Mouse (Mus musculus): ENCODE data around the gene Myod1. TPM values are rescaled to one million over a fixed set of nuclear protein-coding genes. Genes with fewer than 3 reads are reported as not detected.

The Myod1 gene
- total RNA-seq, 2 experiments from 2014 or later = not detected

DNA sequence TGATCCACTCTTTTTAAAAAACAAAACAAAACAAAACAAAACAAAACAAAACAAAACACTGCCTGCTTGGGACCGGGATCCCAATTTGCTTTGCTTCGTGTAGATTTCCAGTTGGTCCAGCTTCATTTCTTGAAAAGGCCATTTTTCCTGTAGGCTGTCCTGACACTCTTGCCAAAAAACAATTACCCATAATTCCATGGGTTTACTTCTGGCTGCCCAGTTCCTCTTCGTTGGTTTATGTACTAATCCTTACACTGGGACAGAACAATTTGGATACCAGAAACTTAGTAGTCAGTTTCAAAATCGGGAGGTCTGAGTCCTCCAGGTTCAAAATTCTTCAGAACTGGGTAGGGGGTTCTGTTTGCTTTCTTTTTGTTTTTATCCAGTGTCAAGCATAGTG lies 14.0 kb downstream of the Myod1 start:
- intact Hi-C loops (cut with DNase I) = no loop called here
- DNase-seq = no peak

GRCm38 (mm10) chr7:46391701-46392100 lies 15.4 kb downstream of the Myod1 start:
- no peak for DNase-seq
- intact Hi-C loops (cut with DNase I) = no loop called here

DNA sequence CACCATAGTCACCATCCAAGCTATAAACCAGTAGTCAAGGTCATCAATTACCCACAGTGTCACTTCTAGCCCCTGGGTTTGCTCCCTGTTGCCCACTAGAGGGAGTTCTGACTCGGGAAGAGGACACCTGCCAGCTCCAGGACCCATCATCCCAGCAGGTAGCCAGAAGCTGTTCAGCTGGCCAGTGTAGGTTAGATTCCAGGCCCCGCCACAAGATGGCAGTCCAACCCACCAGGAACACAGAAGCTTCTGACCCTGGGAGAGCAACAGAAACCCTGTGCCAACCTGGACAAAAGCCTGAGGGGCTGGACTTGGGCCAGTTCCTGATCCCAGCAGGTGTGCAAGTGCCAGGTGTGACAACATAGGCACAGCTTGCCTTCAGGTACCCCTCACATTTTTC lies 16.8 kb downstream of the Myod1 start:
- intact Hi-C loops (cut with DNase I) = loop anchor here (1.0 kb wide), 2 partner anchors 176 to 214 kb away; no protein-coding TSS in a partner anchor
- DNase-seq = peak; percentile 73 to 83

DNA sequence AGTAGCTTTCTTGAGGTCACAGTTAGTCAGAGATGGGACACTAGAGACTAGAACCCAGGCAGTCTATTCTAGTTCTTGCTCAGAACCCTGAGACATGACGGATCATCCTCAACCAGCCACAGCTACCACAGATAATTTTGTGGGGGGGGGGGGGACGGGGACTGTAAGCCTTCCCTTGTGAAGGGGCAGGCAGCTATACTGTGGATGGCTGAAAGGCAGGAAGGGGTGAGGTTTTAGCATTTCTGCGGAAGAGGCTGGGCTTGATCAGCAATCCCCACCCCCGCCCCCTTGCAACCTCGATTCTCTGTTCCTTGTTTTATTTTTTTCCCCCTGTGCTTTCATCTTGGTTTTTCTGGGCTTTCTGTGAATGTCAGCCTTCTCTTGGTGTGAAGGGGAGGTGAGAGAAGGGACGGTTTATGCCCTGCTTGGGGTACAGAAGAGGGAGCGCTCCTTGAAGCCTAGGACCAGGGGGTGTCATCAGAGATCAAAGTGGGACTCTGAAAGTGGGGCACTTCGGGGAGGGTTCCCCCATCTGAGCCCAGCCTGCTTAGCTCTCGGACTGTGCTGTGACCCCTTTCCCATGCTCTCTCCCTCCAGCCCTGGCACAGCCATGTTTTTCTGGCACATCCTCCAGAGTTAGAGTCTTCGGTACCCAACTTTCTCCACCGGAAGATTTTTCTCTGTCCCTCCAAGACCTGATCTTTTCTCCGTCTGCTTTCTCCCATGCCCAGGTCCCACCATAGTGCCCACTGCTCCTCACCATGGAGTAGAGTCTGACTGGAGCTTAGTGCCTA lies 17.6 kb downstream of the Myod1 start:
- no peak for DNase-seq
- intact Hi-C loops (cut with DNase I) = loop anchor here (1.0 kb wide), 2 partner anchors 175 to 213 kb away; no protein-coding TSS in a partner anchor

- intact Hi-C loops (cut with DNase I) = no loop called here
- DNase-seq = no peak
Measured at GRCm38 (mm10) chr7:46394933-46395332, 18.7 kb downstream of the Myod1 start.

- intact Hi-C loops (cut with DNase I) = no loop called here
- no peak for DNase-seq
Measured at GRCm38 (mm10) chr7:46395571-46395970, 19.3 kb downstream of the Myod1 start.

GRCm38 (mm10) chr7:46396231-46396927 lies 20.1 kb downstream of the Myod1 start, which contains the start of gene Kcnc1:
Kcnc1 (plus strand) TSS chr7:46396497.
- peak; percentile 82 to 90 for DNase-seq
- intact Hi-C loops (cut with DNase I) = no loop called here

DNA sequence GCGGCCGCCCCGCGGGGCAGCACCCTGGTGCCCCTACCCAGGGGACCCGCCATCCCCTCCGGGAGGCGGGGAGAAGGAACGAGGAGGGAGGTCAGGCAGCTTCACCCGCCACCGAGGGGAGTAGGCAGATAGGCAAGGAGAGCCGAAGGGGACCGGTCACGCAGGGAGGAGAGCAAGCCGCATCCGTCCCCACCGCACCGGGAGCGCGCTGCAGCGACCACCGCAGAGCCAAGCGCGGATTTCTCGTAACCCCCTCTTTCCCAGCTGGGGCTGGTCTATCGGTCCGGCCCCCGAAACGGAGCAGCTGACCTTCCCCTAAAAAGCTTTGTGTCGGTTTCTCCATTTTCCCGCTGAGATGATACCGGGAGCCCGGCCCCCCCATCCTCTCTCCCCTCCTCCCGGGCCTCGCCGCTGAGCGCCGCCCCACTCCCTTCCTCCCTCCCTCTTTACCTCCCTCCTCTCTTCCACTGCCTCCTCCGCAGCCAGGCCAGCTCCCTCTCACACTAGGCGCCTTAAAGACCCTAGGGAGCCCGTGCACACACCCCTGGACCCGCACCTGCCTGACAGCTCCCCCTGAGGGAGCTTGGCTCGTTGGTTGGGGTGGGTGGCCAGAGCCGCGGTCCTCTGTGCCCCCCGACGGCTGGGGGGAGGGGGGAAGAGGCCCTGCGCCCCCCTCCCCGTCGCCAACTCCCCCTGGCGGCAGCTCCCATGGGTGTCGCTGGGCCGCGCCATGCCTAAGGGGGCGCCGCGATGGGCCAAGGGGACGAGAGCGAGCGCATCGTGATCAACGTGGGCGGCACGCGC lies 20.9 kb downstream of the Myod1 start:
- intact Hi-C loops (cut with DNase I) = no loop called here
- no peak for DNase-seq

GRCm38 (mm10) chr7:46397732-46398333 lies 21.6 kb downstream of the Myod1 start:
- no peak for DNase-seq
- intact Hi-C loops (cut with DNase I) = no loop called here

DNA sequence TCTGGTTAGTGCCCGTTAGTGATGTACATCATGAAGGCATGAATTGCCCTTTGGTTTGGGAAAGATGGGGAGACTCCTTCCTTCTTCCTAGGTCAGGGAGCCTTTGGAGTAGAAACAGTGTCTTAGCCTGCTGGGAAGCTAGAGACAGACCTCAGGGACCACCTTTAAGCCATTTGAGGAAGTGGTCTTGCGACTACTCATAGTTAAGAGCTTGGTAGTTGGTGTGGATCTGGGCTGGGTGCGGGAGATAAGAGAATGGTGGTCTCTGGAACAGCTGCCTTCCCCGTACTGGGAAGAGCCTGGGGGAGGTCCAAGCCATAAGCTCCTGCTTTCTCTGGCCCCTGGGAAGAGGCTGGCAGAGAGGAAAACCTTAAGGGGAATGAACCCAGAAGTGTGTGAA lies 22.3 kb downstream of the Myod1 start:
- intact Hi-C loops (cut with DNase I) = no loop called here
- DNase-seq = no peak

DNA sequence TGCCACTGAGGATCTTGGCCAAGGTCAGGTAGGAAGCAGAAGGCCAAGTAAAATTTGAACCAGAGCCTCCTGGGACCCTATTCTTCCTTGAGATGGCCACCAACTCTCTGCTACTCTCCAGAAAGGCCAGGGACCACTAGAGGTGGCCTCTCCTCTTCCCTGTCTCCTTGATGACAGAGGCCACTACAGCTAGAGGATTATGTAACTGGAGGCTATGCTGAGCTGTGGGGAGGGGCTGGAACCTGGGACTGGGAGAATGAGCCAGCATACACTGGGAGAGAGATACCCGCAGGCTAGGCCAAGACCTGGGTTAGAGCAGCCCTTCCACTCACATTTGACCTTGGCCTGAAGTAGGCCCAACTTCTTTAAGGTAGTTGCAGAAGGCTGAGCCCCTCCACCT lies 23.4 kb downstream of the Myod1 start:
- no peak for DNase-seq
- intact Hi-C loops (cut with DNase I) = no loop called here

- intact Hi-C loops (cut with DNase I) = no loop called here
- no peak for DNase-seq
Measured at GRCm38 (mm10) chr7:46400346-46400745, 24.1 kb downstream of the Myod1 start.

DNA sequence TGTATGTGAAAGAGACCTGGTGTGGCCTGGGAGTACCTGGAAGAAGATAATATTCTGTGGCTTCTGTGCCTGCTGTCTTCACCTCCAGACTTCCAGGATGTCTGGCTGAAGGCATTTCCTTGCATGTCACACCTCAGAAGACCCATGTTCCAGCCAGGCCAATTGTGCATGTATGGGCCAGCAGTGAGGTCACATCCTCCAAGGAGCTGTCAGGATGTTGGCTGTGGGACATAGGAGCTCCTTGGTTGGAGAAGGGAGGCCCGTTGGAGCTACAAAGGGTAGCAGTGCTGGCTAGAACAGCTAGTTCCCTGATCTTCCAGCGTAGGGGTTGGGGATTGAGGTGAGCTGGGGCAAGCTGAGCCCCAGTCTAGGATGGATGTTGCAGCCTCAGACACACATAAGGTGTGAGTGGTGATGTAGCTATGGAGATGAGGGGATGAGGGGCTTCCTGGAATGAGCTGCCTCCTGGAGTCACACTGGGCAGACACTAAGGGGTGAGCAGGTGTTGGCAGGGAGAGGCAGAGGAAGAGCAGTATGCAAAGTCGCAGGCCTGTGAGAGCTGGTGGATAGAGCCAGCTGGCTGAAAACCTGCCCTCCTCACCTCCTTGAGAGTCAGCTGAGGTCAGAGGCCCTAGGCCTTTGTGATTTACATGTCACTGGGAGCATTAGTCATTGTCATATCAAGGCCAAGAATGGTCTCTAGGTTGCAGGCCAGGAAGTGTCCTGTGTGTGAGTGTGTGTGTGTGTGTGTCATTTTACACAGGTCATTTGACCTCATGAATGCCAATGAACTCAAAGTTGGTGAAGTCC lies 25.3 kb downstream of the Myod1 start:
- intact Hi-C loops (cut with DNase I) = no loop called here

GRCm38 (mm10) chr7:46403616-46404485 lies 27.6 kb downstream of the Myod1 start:
- intact Hi-C loops (cut with DNase I) = no loop called here
- DNase-seq = no peak

More for the DNA sequence above, 25.3 kb downstream of the Myod1 start:
- DNase-seq = no peak

- DNase-seq = no peak
- intact Hi-C loops (cut with DNase I) = no loop called here
Measured at GRCm38 (mm10) chr7:46404756-46405155, 28.5 kb downstream of the Myod1 start.

- intact Hi-C loops (cut with DNase I) = no loop called here
- no peak for DNase-seq
Measured at GRCm38 (mm10) chr7:46408606-46409005, 32.3 kb downstream of the Myod1 start.

DNA sequence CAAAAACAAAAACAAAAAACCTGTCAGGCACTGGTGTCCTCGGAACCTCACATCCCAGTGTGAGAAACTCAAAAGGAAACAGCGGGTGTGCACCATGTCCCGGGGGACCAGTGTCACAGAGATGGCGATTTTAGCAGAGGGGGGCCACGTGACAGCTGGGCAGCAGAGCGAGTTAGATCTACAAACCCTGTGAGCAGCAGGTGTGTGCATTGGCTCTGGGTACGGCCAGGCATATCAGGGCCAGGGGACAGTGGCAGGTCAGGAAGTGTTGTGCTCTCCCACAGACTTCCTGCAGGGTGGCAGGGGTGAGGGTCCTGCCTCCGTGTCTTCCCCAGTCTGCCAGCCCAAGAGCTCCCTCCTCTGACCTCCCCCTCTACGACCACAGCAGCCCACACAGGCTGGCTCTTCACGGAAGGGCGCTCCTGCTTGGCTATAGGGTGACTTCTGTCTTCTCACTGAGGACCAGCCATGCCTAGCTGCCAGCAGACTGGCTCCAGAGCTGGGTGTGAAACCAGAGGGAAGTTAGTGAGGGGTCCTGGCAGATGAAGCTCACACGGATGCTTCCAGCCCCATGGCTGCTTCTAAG lies 33.0 kb downstream of the Myod1 start:
- intact Hi-C loops (cut with DNase I) = no loop called here
- DNase-seq = no peak

- DNase-seq = no peak
- intact Hi-C loops (cut with DNase I) = no loop called here
Measured at GRCm38 (mm10) chr7:46410727-46411126, 34.5 kb downstream of the Myod1 start.

All from heart, postnatal 14 days (tissue).